Mouse (Mus musculus) heart, postnatal 0 days (tissue): ENCODE measurements around the gene Eif3k.

Source experiments
- CTCF ChIP-seq: IDR thresholded peaks from 2 replicates; pipeline ENCODE4 v1.5.1; 2016; ENCODE audit warnings: antibody characterized with exemption, control low read depth, low read depth
- EP300 ChIP-seq: IDR thresholded peaks from 2 replicates; pipeline ENCODE4 v1.6.1; 2016; ENCODE audit warnings: antibody characterized with exemption, low read depth

DNA sequence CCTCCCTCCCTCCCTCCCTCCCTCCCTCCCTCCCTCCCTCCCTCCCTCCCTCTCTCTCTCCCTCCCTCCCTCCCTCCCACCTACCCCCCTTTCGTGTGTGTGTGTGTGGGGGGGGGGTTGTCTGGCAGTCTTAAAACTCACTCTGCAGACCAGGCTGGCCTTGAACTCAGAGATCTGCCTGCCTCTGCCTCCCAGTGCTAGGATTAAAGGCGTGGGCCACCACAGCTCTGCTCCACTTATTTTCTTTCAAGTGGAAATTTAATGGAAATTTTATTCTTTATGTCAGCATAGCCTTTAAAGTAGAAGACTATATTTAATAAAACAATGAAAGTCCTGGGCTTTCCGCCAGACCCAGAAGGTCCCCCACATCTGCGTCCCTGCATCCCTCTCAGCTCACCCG is 15.5 kb downstream of the Eif3k start:
- TF ChIP-seq CTCF (no peak), EP300 (no peak)
